Mouse (Mus musculus) embryo, embryonic 11.5 days (tissue): ENCODE results near the gene Rpia.
"Not testable (repeated sequence)": the region's sequence is repeated elsewhere in the genome, so short reads cannot be mapped to it uniquely, and the experiment has no call there.

ENCODE experiments used
- DNase-seq: peaks from one replicate; pipeline ENCODE4 v3.0.0-alpha.2; 2012; ENCODE audit warnings: low read depth, low spot score

Gene Rpia

DNA sequence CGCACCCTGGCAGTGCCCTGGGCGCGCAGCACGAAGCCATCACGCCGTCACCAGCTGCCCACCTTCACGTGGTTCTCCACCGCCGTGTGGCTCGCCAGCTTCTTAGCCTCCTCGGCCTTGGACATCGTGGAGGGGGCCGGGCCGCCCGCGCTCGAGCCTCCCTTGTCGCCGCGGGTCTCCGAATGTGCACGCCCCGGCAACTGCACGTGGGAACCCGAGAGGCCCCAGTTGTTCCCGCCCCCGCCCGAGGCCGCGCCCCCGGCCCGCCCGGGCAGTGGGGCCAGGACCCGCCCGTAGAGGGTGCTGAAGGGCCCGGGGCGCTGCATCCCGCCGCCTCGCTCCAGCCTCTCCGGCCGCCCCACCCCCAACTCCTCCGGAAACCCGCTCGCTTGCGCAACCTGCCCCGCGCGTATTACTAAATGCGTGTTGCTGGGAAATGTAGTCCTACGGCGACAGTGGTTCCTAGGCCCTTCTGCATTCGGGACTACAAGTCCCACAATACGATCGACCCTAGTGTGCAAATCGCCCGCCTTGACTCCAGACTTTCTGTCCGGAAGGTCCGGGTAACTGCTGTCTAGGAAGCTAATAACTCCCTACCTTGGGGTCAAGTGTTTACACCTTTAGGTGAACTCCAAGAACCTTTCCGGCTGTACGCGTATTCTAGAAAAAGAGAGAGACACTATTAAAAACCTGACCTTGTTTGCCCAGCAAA is at the start of gene Rpia:
Gene Rpia, minus strand, starts transcription at position 409 of the 712 bp plus-strand sequence.
- DNase-seq = peak; percentile 93

DNA sequence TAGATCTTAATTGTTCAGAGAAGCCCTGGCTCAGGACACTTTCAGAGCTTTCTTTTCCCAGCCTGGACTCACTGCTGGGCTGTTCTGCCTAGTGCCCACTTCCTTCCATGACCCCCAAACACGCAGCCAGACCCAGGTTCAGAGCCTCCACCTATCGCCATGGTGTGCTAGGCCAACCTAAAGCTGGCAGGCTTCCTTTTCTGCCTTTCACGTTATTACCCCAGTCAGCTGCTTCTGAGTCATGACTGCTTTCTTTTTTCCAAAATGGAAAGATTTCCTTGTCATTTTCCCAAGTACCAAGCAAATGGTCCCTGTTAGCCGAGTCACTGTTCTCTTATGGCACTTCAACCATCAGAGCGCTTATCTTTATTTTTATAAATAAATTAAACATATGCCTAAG is 48.2 kb upstream of the Rpia start:
- no peak for DNase-seq

DNA sequence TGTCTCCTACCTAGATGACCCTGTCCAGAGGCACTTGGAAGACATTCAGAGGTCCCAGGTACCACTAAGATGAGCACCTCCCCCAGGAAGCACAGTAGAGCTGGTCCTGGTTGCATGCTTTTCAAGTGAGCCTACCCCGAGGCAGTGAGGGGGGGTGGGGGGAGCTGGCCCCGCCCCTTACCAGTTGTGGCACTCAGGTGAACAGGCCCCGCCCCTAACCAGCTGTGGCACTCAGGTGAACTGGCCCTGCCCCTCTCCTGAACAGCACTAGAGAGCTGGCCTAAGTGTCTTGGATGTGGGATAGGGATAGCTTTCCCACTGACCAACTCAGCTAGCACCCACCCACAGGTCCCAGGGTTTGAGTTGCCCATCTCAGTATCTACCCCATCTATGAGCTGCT is 46.5 kb upstream of the Rpia start:
- DNase-seq = no peak

DNA sequence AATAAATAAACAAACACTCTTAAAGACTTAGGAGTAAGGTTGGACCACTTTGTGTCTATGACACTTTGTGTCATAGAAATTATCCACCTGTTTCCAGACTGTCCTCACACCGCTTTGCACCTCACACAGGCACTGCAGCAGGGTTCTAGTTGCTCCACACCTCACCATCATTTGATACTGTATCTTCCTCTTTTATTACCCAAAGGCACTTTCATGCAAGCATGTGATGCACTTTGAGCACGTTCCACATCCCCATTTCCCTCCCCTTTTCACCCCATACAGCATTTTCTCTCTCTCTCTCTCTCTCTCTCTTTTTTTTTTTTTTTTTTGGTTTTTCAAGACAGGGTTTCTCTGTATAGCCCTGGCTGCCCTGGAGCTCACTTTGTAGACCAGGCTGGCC is 45.3 kb upstream of the Rpia start:
- no peak for DNase-seq

DNA sequence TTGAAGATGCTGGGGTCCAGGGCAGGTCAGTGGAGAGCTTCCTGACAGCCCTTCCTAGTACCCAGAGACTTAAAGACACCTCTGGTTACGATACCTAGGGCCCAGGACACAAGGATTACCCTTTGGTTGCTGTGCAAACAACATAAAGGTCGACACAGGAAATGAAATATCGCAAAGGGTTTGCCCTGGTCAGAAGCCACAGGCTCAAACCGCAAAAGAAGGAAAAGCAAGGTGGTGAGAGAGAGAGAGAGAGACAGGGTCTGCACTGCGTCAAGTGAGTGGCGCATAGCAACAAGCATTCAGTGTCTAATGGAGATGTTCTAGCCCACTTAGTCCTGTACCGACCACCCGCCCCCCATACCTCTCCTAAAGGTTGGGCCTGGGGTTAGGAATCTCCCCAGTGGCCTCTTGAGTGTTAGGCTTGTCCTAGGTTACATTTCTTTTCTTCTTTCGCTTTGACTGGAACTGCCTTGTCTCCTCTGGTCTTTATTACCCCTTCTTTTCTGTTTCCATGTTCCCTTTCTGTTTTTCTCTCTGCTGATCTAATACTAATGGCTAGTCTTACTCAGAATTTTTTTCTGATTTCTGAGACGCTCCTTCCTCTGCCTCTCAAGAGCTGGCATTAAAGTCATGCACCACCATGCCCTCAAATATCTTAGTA is 39.3 kb upstream of the Rpia start:
- DNase-seq = no peak

DNA sequence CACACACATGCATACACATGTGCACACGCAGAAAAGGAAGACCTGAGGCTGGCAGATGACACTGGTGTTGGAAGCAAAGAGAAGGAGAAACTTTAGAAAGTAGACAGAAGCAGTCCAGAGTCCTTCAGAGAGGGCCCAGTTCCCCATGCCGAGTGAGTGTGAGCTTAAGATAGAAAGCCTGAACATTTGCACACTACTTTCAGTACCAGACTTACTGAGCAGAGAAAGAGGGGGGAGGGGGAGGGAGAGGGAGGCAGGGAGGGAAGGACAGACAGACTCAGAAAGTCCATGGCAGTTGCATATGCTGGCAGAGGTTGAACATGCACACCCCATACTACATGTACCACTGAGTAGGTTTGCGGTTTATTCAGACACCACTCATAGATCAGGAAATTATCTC is 38.5 kb upstream of the Rpia start:
- no peak for DNase-seq

DNA sequence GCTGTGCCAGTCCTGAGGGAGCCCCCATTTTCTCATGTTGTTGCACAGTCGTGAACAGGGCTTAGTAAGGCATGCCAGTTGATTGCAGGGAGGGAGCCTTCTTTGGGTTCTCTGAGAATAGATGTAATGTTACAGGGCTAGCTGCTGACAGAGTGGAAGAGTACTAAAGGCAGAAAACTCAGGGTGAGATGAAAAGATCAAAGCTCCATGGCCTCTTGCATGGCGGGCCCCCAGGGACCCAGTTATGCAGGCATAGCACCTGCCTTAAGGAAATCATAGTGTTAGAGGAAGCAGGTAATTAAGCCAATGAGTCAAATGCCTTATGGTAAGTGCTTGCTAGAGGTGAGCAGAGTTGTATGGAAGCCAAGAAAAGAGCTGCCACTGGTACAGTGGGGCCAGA is 37.4 kb upstream of the Rpia start:
- no peak for DNase-seq

DNA sequence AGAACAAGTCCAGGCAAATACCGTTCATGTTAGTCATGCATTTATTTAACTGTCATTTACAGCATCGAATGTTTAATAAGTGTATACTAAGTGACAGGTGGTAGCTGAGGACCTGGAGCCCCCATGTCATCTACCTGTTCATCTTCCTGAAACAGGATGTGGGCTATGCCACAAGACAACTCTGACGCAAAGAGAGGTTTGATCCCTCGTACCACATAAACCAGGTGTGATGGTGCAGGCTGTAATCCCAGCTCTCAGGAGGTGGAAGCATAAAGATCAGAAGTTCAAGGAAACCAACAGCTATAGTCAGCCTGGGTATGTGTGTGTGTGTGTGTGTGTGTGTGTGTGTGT is 32.9 kb upstream of the Rpia start:
- no peak for DNase-seq

DNA sequence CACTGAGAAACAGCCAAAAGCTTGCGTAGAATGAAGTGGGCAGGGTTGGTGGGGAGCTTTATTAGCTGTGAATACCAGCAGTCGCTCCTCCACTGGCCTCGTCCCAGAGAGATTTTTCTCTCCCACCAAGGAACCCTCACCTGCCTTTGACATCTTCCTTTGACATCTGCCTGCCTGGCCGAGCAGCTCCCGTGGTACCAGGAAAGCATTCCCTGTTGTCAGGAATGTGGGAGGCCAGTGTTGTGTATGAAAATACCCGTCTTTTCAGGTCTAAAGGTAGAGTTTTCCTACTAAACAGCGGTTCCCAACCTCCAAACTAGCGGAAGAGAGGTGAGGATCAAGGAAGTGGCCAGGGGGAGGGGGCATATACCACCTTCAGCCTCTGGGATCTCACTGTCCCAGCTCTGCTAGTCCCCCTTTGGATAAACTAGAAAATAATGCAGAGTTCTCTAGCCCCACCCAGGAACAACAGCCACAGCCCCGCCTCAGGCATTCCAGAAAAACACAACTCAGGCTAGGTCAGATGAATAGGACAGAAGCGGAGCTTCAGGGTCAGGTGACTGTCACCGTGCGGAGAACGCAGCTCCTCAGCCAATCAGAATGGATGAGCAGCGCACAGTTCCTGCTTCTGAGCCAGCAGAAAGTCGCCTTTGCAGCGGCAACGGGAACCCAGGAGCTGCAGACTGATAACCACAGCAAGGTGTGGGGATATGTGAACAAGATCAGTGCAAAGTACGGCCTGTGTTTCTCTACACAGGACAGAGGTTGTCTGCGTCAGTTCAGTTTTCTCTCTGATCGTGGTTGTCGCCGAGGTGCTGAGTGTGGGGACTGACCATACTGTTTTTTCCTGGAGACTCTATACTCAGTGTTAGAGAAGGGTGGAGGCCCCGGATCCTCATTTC is 32.3 kb upstream of the Rpia start:
- no peak for DNase-seq

DNA sequence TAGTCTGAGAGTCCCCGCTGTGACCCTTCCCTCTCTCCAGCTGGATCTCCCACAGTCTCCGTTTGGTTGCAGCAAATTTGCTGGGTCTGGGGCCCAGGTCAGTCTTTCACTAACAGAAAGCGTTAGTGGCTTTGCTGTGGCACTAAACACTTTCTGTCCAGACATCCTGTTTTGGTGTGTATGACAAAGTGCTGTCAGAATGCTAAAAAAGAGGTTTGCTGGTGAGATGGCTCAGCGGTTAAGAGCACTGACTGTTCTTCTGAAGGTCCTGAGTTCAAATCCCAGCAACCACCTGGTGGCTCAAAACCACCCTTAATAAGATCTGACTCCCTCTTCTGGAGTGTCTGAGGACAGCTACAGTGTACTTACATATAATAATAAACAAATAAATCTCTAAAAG is 31.2 kb upstream of the Rpia start:
- not testable (repeated sequence) for DNase-seq

DNA sequence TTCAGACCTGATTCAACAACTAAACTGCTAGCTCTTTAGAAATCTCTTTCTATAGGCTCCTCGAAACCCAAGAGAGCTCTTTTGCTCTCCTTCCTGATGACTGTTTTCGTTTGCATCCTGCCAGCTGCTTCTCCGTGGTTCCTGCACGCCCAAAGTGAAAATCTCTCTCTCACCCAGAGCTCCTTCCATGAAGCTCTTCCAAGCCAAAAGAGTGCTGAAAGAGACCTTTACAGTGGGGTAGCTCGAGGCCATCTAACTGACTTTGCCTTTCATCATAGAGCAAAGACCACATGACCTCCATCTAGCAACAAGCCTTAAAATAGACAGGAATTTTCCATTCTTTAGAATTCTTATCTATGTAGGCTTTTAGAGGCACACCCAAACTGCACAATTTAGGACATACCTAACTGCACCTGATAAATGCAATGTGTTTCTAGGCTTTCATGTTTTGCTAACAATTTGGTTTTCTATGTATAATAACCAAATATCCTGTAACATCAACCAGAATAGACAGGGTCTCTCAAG is 30.4 kb upstream of the Rpia start:
- no peak for DNase-seq

DNA sequence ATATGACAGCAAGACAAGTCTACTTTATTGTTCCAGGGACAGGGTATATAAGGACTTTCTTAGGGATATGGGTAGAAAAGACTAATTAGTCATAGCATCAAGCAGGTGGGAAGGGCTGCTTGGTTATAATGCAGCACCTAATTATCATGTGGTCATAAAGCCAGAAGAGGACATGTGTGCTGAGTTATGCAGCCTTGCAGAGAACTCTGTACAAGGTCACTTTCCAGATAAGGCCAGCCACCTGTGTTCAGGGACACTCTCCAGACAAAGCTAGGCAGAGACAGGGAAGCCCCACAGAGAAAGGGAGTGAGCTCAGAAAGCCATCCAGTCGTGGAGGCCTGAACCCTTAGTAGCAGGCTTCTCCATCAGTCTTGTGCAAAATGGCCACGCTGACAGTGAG is 29.5 kb upstream of the Rpia start:
- DNase-seq = no peak

DNA sequence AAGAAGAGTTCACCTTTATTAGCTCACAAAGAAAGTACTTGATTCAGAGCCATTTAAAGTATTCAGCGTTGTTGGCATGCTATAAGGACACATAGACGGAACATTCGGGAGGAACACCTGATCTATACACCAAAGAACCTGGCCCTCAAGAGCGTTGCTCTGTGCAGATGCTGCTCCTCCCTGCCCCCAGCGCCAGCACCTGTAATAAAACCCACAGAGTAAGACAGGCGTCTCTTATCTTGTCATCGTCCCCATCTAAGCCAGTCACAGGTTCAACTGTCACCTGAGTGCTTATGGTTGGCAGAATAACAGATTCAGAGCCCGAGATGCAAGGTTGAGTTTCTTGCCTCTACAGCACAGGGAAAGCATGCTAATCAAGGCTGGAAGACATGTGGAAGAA is 23.4 kb upstream of the Rpia start:
- DNase-seq = no peak

DNA sequence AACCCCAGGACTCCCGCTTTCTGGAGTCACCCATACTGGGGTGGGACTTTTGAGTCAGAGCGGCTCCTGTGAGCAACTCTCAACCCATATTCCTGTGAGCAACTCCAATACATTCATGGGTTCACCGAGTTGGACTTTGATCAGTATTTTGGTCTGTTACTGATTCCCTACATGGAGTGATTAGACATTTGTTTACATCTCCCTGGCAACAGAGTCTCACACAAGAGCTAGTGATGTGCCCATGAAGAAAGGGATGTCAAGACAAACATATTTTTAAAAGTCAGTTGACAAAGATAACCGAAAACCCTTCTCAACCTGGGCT is 22.6 kb upstream of the Rpia start:
- no peak for DNase-seq

DNA sequence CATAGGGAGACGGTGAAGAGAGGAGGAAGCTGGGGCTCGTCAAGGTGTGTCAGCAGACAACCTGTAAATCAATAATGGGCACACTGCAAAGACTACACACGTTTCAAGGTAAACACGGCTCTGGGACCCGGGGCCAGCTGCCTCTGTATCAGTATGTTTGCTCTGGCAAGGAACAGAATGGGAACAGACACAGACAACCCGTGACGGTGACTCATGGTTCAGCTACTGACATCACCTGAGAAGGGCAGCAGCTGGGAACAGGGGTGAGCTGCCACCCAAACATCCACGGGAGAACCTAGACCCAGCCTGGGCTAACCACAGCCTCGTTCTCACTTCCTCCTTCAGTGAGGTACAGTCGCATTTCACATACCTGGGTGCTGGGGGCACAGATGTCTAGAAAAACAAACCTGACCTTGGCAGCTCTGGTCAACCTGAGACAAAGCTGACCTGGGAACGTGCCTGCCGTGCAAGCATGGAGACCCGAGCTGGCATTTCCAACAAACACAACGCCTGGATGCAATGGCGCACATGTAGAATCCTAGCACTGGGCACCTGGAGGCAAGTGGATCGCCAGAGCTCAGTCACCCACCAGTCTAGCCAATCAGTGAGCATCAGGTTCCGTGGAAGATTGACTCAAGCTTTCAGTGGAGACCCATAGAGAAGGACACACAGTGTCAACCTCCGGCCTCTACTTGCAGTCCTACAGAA is 22.0 kb upstream of the Rpia start:
- no peak for DNase-seq

DNA sequence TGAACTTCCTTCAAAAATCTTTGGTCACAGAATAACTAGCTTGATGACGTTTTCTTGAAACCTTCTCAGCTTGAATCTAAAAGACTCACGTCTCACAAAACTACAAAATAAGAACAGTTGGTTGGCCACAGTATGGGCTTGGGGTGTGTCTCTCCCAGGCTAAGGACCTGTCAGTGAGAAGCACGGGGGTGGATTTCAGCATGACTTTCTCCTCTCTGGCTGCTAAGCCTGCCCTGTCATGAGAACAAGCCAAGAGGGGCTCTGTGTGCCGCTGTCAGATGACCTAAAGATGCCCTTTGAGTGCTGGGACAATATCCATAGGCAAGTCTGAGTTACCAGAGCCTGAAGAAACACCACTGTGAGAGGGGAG is 20.5 kb upstream of the Rpia start:
- no peak for DNase-seq

DNA sequence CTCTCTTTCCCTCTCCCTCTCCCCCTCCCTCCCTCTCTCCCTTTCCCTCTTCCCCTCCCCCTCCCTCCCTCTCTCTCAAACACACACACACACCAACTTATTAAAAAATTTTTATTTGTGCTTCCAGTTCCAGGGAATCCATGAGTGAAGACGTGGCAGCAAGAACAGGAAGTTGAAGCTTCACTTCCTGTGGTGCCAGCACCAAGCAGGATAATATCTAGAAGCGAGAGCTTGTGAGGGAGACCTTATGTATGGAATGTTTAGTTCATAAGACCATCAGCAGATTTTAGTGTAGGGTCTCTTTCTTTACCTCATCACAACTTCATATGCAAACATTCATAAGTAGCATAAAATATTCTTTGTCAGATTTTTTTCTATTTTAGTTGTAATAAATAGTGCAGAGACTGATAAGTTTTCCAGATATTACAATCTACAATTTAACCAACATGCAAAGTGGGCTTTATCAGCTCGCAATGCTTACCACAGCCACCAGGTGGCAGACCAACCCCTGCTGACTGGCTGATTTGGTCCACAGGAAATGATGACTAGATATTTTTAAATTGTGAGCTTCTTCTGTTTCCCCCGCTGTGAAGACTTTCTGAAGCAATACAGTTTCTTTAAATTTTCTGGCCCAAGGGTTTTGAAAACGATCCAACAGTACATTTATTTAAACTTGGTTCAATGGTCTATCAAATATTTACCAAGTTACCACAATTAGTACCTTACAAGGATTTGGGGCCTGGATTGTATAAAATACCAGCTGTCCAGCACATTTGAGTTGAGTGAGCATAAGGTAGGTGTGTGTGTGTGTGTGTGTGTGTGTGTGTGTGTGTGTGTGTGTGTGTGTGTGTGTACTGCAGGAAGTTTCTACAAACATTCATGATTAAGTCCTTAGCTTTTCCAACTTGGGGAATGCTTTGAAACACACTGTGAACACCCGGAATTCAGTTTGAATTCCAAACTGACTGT is 19.8 kb upstream of the Rpia start:
- DNase-seq = peak; percentile 48

DNA sequence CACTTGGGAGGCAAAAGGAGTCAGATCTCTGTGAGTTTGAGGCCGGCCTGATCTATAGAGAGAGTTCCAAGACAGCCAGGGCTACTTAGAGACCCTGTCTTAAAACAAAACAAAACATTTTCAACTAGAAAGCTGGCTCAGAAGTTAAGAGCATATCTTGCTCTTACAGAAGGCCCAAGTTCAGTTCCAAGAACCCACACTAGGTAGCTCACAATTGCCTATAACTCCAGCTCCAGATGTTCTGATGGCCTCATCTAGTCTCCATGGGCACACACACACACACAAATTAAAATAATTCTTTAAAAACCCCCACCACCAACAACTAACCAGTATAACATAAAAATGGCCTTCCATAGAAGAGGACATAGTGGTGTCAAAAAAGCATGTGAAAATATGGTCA is 18.5 kb upstream of the Rpia start:
- DNase-seq = no peak

DNA sequence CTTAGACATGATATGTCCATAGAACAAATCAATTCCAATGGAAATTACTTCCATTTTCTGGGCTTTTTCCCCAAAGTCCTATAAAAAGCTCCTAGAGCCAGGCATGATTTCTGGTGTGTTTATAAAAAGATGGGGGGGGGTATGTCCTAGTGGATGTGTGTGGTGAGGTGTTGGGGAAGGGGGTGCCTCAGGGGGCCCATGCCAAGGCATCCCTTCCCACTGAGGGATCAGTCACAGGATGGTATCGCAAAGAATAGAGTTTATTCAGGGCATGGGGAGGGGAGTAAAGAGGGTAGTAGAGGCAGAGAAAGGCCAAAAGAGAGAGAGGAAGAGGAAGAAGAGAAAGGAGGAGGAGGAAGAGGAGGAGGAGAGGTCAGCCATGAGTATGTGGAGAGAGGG is 14.5 kb upstream of the Rpia start:
- DNase-seq = no peak

DNA sequence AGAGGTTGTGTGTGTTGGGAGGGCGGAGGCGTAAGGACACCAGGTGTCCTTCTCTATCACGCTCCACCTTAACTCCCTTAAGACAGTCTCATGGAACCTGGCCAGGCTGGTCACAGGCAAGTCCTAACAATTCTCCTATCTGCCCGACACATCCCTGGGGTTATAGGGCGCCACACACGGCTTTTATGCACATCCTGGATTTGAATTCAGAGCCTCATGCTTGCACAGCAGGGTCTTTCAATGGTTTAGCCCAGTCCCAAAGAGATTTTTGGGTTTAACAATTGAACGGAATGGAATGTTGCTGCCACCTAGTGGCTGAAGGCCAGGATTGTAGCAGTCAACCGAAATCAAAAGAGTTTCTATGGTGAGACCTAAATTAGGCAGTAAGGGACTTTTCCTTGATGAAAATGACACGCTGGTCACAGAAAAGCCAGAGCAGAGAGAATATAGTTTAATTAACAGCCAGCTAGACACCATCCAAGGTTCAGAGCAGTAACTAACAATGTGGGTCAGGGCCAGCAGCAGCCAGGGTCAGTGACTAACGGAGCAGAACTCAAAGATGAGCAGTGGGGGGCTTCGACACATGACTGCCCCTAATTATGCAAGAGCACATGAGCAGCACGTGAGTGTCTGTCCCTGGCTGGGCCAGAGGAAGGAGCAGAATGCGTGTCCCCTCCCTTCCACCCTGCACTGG is 13.9 kb upstream of the Rpia start:
- DNase-seq = peak; percentile 57
